Mouse (Mus musculus): Measurements from ENCODE around the gene Gm8138.
"Not testable (repeated sequence)": the region's sequence is repeated elsewhere in the genome, so short reads cannot be mapped to it uniquely, and the experiment has no call there.

The Gm8138 gene

DNA sequence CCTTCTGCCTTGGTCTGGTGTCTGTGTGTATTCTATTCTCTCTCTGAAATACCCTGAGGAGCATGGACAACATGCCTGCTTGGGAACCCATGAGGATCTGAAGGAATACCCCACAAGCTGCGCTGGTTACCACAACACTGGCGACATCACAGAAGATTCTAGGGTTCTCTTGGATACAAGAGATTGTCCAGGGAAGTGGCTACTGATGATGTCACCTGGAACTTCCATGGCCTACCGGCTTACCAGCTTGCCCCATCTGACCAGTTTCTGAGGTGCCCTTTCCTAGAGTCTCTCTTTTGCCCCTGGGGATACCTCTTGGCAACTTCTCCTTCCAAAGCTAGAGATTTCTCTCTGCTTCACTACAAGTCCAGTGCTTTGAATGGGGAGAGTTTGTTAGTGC, at the start of gene Gm8138:
TSS of gene Gm8138 (minus strand) at position 101 of the 400 bp plus-strand sequence.
- not testable (repeated sequence) for DNase-seq (ENCODE audit: low spot score in 2 of 2)

DNA sequence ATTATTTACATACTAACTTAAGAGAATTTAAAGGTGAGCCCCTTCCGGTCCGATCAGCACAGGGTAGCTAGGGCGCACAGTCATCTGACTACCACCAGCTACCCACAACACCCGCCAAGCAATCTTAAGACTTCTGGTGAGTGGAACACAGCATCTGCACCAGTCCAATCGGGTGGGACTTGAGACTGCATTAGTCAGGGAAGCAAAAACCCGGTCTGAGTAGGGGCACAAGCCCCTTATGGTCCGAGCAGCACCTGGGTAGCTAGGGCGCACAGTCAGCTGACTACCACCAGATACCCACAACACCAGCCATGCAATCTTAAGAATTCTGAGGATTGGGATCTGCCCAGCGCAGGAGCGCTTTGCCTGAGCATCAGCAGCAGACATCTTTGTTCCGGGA, 54.4 kb downstream of the Gm8138 start:
- not testable (repeated sequence) for DNase-seq (ENCODE audit: low spot score in 2 of 2)
